Mouse (Mus musculus) ES-Bruce4 (cell line): ENCODE measurements around the gene Zbtb21. TPM values are rescaled to one million over a fixed set of nuclear protein-coding genes. Genes with fewer than 3 reads are reported as not detected.

Experiments used
- H3K27ac ChIP-seq: 2 replicates; pipeline ENCODE4 v1.5.1; 2012; ENCODE audit warnings: low read length, inconsistent platforms; ENCODE audit not compliant: insufficient read depth
- H3K27me3 ChIP-seq: 2 replicates; pipeline ENCODE4 v1.6.1; 2012; ENCODE audit warnings: mild to moderate bottlenecking, low read length, inconsistent platforms; ENCODE audit not compliant: control insufficient read depth, poor library complexity, insufficient read depth, severe bottlenecking
- H3K36me3 ChIP-seq: 2 replicates; pipeline ENCODE4 v1.6.1; 2012; ENCODE audit warnings: inconsistent platforms, mild to moderate bottlenecking, low read length, moderate library complexity; ENCODE audit not compliant: control insufficient read depth, poor library complexity, insufficient read depth, severe bottlenecking
- H3K4me1 ChIP-seq: one replicate; pipeline ENCODE4 v1.8.1; 2011; ENCODE audit warnings: low read length; ENCODE audit not compliant: control insufficient read depth, insufficient read depth
- H3K4me3 ChIP-seq: 2 replicates; pipeline ENCODE4 v1.5.1; 2011; ENCODE audit warnings: low read depth, mild to moderate bottlenecking, low read length
- H3K9ac ChIP-seq: 2 replicates; pipeline ENCODE4 v1.6.1; 2012; ENCODE audit warnings: low read depth, mild to moderate bottlenecking, inconsistent platforms; ENCODE audit not compliant: poor library complexity, severe bottlenecking
- H3K9me3 ChIP-seq: replicated peaks from 2 replicates; pipeline ENCODE4 v1.6.1; 2012; ENCODE audit warnings: mild to moderate bottlenecking, low read length, inconsistent platforms; ENCODE audit not compliant: control insufficient read depth, poor library complexity, insufficient read depth, severe bottlenecking
- CTCF ChIP-seq: IDR thresholded peaks from one replicate; pipeline ENCODE4 v1.8.1; 2011; ENCODE audit warnings: low read depth, low read length
- EP300 ChIP-seq: IDR thresholded peaks from 2 replicates; pipeline ENCODE4 v1.6.1; 2011; ENCODE audit warnings: low read depth, low read length; ENCODE audit not compliant: insufficient read depth
- POLR2A ChIP-seq: IDR thresholded peaks from one replicate; pipeline ENCODE4 v1.8.1; 2011; ENCODE audit warnings: low read length; ENCODE audit not compliant: insufficient read depth
- polyA plus RNA-seq: library from polyadenylated mRNA; stranded (reverse); fragments of >200 nt; gene quantifications from 2 replicates; pipeline ENCODE4 v1.2.4, GENCODE M21; 2011; ENCODE audit warnings: low read depth; ENCODE audit not compliant: missing spikeins, insufficient read depth, insufficient read length

The Zbtb21 gene
- polyA plus RNA-seq, 1 experiment = 34.8 TPM

DNA sequence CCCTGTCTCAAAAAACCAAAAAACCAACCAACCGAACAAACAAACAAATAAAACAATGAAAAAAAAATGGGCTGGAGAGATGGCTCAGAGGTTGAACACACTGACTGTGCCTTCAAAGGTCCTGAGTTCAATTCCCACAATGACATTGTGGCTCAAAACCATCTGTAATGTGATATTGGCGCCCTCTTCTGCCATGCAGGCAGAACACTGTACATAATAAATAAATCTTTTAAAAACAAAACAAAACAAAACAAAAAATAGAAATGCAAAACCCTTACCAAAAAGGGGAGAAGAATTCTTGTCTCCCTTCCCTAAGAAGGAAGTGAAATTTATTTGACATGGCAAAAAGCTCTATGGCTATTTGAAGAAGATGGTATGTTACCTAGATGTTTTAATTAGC is 29.1 kb upstream of the Zbtb21 start:
- no peak for TF ChIP-seq CTCF
- no peak for TF ChIP-seq EP300
- no peak for TF ChIP-seq POLR2A
- no peaks in the 10 kb centered on the region for H3K9me3 ChIP-seq
- no peaks in the 10 kb centered on the region for H3K36me3 ChIP-seq
- no peak overlapping the region for H3K9ac ChIP-seq
- no peak overlapping the region for H3K4me3 ChIP-seq
- no peak overlapping the region for H3K27ac ChIP-seq
- no peaks in the 10 kb centered on the region for H3K4me1 ChIP-seq
- H3K27me3 ChIP-seq = no peaks in the 10 kb centered on the region; the same call in 1 of the 2 replicates

DNA sequence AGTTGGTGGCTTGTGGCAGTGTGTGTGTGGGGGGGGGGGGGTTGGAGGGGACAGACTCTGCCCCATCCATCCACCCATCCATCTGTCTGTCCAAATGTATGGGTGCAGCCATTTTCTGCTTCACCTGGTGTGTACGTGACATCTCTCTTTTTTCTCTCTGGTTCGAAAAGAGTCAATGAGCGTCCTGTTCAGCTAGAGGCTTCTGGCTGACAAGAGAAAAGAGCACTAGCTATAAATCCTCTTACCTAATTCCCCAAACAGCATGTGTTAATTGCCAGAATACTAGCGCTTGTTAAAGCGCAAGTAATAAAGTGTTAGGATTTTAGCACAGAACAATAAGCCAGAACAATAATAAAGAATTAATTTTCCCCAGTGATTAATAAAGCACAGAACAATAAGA is 22.2 kb upstream of the Zbtb21 start:
- H3K36me3 ChIP-seq = no peaks in the 10 kb centered on the region
- no peaks in the 10 kb centered on the region for H3K27me3 ChIP-seq
- no peak overlapping the region for H3K4me3 ChIP-seq
- H3K4me1 ChIP-seq = no peaks in the 10 kb centered on the region
- TF ChIP-seq EP300 = no peak
- no peak for TF ChIP-seq POLR2A
- no peak for TF ChIP-seq CTCF
- no peak overlapping the region for H3K27ac ChIP-seq
- no peaks in the 10 kb centered on the region for H3K9me3 ChIP-seq
- no peak overlapping the region for H3K9ac ChIP-seq

GRCm38 (mm10) chr16:97981362-97981761 is 18.9 kb upstream of the Zbtb21 start:
- no peaks in the 10 kb centered on the region for H3K9me3 ChIP-seq
- H3K9ac ChIP-seq = no peak overlapping the region
- TF ChIP-seq POLR2A (no peak), CTCF (no peak)
- no peak overlapping the region for H3K4me3 ChIP-seq
- H3K27ac ChIP-seq = no peak overlapping the region
- no peaks in the 10 kb centered on the region for H3K36me3 ChIP-seq
- no peaks in the 10 kb centered on the region for H3K27me3 ChIP-seq
- no peaks in the 10 kb centered on the region for H3K4me1 ChIP-seq

DNA sequence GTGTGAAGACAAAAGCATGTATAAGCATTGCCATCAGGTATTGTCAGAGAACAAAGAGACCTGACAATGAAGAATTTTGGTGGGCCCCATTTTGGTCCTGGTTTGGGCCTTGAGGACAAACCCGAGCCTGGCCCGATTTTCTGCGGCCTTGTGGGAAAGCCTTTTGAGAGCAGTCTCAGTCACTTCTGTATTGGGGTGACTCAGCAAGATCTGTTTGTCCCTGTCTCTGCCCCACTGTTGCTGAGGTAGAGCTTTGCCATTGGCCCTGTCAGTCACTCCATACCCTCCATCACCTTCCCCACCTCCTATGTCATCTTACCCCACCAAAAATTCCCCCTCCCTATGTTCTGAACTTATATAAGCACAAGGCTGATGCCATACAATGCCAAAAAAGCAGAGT is 15.3 kb upstream of the Zbtb21 start:
- no peaks in the 10 kb centered on the region for H3K9me3 ChIP-seq
- H3K4me3 ChIP-seq = no peak overlapping the region
- H3K27me3 ChIP-seq = no peaks in the 10 kb centered on the region
- H3K4me1 ChIP-seq = no peaks in the 10 kb centered on the region
- no peak overlapping the region for H3K27ac ChIP-seq
- TF ChIP-seq CTCF (no peak), POLR2A (no peak), EP300 (no peak)
- H3K9ac ChIP-seq = no peak overlapping the region
- H3K36me3 ChIP-seq = no peaks in the 10 kb centered on the region

DNA sequence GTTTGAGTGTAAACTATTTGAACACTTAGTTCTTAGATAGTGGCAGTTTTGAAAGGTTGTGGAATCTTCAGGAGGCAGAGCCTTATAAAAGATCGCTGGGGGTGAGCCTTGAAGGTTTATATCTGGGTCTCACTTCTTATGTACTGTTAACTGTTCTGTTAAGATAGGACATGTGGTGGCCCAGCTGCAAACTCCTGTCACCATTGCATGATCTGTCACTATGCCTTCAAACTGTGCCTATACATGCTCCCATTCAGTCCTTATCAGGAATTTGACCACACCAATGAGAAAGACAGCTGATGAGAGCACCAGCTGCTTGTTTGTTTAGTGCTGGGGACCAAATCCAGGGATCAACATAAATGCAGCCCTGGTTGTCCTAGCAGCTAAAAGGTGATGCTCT is 14.9 kb upstream of the Zbtb21 start:
- Histone ChIP-seq H3K27ac (no peak overlapping the region), H3K9ac (no peak overlapping the region), H3K4me1 (no peaks in the 10 kb centered on the region), H3K9me3 (no peaks in the 10 kb centered on the region), H3K4me3 (no peak overlapping the region), H3K36me3 (no peaks in the 10 kb centered on the region), H3K27me3 (no peaks in the 10 kb centered on the region)
- no peak for TF ChIP-seq POLR2A
- TF ChIP-seq EP300 = no peak
- no peak for TF ChIP-seq CTCF

DNA sequence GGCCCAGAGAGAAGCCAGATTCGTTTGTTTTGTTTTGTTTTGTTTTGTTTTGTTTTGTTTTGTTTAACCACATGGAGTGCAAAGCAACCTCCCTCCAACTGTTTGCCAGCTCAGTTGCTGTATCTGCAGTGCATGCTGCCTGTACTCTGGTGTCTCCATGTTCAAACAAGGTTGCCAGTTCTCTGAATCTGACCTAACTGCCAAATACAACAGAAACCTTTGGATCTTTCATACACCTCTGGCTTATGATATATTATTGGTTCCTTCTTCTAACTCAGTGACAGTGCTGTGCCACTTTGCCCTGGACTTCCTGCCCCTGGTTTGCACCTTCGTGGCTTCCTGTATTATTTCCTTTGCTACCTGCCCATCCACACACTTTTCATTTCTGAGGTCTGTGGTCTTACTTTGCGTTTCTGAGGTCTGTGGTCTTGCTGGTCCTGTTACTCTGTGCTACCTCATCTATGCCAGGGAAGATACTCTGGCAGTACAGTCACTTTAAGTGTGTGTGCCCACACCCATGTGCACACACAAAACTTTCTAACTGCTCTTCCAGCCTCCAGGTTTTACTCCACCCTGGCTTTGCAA is 1.6 kb upstream of the Zbtb21 start:
- H3K27me3 ChIP-seq = no peaks in the 10 kb centered on the region
- no peak overlapping the region for H3K4me3 ChIP-seq
- H3K9me3 ChIP-seq = 0 out of 2 replicates have a peak, but pooled peaks cover 4% of the 10 kb centered on the region
- H3K27ac ChIP-seq = no peak overlapping the region
- no peak overlapping the region for H3K9ac ChIP-seq
- TF ChIP-seq EP300 = no peak
- no peak for TF ChIP-seq POLR2A
- TF ChIP-seq CTCF = no peak
- H3K36me3 ChIP-seq = no peaks in the 10 kb centered on the region
- H3K4me1 ChIP-seq = no peaks in the 10 kb centered on the region
